In the genomic region with DNA sequence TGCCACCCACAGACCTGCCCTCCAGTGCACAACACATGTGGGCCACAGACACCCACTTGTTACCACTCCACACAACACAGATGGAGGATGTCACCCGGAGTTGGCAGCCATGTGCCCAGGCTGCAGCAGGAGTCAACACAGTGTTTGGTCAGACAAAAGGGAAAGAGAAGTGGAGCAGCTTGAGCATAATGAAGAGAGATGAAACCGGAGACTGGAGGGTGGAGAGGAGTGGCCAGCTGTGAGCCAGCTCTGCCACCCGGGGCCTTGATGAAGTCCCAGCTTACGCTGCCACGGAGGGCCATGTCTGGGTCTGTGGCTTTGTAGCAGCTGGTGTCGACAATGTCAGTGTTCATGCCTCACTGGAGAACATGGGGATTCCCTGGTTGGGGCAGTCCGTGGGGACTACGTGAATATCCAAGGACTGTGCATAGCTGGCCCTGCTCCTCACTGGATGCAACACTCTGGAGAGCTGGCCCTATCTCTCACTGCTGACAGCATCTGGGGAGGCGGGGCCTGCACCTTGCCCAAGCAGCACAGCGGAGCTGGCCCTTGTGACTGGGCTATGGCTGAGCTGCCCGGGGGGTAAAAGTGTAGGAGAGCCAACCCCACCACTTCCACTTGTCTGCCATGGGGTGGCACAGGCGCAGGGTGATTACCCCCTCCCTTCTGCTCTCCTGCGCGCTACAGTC, we compare ENCODE assay signal across 8 mouse cellular contexts.
DNase-seq lines count a peak whose midpoint lies in the region; ATAC-seq and TF ChIP-seq lines count a peak whose summit lies in the region.

No protein-coding gene starts in this region.

- no peaks in the 10 kb centered on the region for H3K9me3 ChIP-seq in heart, postnatal 0 days (replicated peaks; ENCODE audit: control insufficient read depth, low read length)
- H3K9me3 ChIP-seq in liver, embryonic 14.5 days (ENCODE audit: control insufficient read depth, low read length) = no peaks in the 10 kb centered on the region

- H3K4me2 ChIP-seq in heart, postnatal 0 days (ENCODE audit: low read depth, low read length) = peak overlapping the region; percentile 44
- H3K4me2 ChIP-seq in liver, embryonic 14.5 days (ENCODE audit: low read depth) = no peak overlapping the region

- H3K4me3 ChIP-seq in bone marrow macrophage, adult 2 months (ENCODE audit: insufficient read depth, low read length) = no peak overlapping the region
- H3K4me3 ChIP-seq in heart, postnatal 0 days (ENCODE audit: low read depth, low read length) = 0 out of 2 replicates have a peak overlapping the region, but pooled peaks have one; percentile 2
- H3K4me3 ChIP-seq in liver, embryonic 14.5 days (ENCODE audit: insufficient read depth in 1 of 2, low read depth in 2 of 2, low read length in 2 of 2) = no peak overlapping the region

- TF ChIP-seq EP300 in heart, postnatal 0 days (IDR thresholded peaks at IDR 0.05; ENCODE audit: low read depth) = no peak
- no peak for TF ChIP-seq EP300 in liver, embryonic 14.5 days (IDR thresholded peaks at IDR 0.05; ENCODE audit: low read depth)

- WGBS in heart, postnatal 0 days = 31% methylated on average over 14 of the region's 14 CpGs
- WGBS in liver, embryonic 14.5 days (ENCODE audit: insufficient replicate concordance) = 68% methylated on average over 14 of the region's 14 CpGs

- H3K4me1 ChIP-seq in bone marrow macrophage, adult 2 months (ENCODE audit: control insufficient read depth, insufficient read depth, low read length) = peaks cover 41% of the 10 kb centered on the region
- peaks cover 27% of the 10 kb centered on the region for H3K4me1 ChIP-seq in heart, postnatal 0 days (ENCODE audit: control insufficient read depth, insufficient read depth)
- no peaks in the 10 kb centered on the region for H3K4me1 ChIP-seq in liver, embryonic 14.5 days (replicated peaks; ENCODE audit: control insufficient read depth in 2 of 2, insufficient read depth in 2 of 2, low read length in 1 of 2)

- peak overlapping the region; percentile 37; the same call in 1 of the 2 replicates for H3K27ac ChIP-seq in bone marrow macrophage, adult 2 months (ENCODE audit: insufficient read depth, low read depth, low read length)
- peak overlapping the region; percentile 71 for H3K27ac ChIP-seq in heart, postnatal 0 days (ENCODE audit: low read depth)
- H3K27ac ChIP-seq in liver, embryonic 14.5 days = no peak overlapping the region

- peak; percentile 83 for ATAC-seq in heart, postnatal 0 days (ENCODE audit: insufficient read depth, low read depth)
- ATAC-seq in liver, embryonic 14.5 days (ENCODE audit: insufficient read depth) = 0 out of 2 replicates have a peak, but pooled peaks have one; percentile 15
- no peak for ATAC-seq in megakaryocyte progenitor cell, adult 5-6 weeks (replicated peaks; ENCODE audit: poor library complexity)
- no peak for ATAC-seq in inflammation-experienced regulatory T-cells, adult 6 months

- TF ChIP-seq CTCF in bone marrow macrophage, adult 2 months (IDR thresholded peaks at IDR 0.05; ENCODE audit: low read depth, low read length) = no peak
- no peak for TF ChIP-seq CTCF in heart, postnatal 0 days (IDR thresholded peaks at IDR 0.05; ENCODE audit: low read depth)
- TF ChIP-seq CTCF in liver, embryonic 14.5 days (IDR thresholded peaks at IDR 0.05; ENCODE audit: low read depth) = no peak

- no peaks in the 10 kb centered on the region for H3K36me3 ChIP-seq in heart, postnatal 0 days (replicated peaks; ENCODE audit: control insufficient read depth, insufficient read depth, low read length)
- H3K36me3 ChIP-seq in liver, embryonic 14.5 days (replicated peaks; ENCODE audit: control insufficient read depth, insufficient read depth, low read depth) = no peaks in the 10 kb centered on the region

- 0 out of 2 replicates have a peak overlapping the region, but pooled peaks have one; percentile 32 for H3K9ac ChIP-seq in heart, postnatal 0 days (replicated peaks; ENCODE audit: low read depth, low read length)
- no peak overlapping the region for H3K9ac ChIP-seq in liver, embryonic 14.5 days (replicated peaks)

- H3K27me3 ChIP-seq in heart, postnatal 0 days (ENCODE audit: control insufficient read depth, insufficient read depth, low read length) = no peaks in the 10 kb centered on the region
- H3K27me3 ChIP-seq in liver, embryonic 14.5 days (ENCODE audit: control insufficient read depth, insufficient read depth, low read length) = no peaks in the 10 kb centered on the region

- TF ChIP-seq POLR2A in bone marrow macrophage, adult 2 months (IDR thresholded peaks at IDR 0.05; ENCODE audit: borderline replicate concordance, low read depth, low read length) = no peak

- peak; percentile 16 to 44 for DNase-seq in adrenal gland, adult (ENCODE audit: inconsistent age in 2 of 2, low spot score in 1 of 2)
- DNase-seq in adrenal gland, adult 8-10 months = no peak
- no peak for DNase-seq in heart, postnatal 0 days (ENCODE audit: low spot score)
- DNase-seq in liver, embryonic 14.5 days (ENCODE audit: low read depth in 3 of 3, low spot score in 3 of 3) = no peak
- DNase-seq in MN1 (ENCODE audit: low spot score) = no peak

Comparison
In these comparisons a context has a peak if more than half of its experiments do, and no peak if none do; other contexts are left out.
1. DNase-seq: peak in adrenal gland, adult (2 of 2); none in adrenal gland, adult 8-10 months (single experiment), heart, postnatal 0 days (single experiment), liver, embryonic 14.5 days (0 of 3) and MN1 (single experiment).
2. ATAC-seq: peak in heart, postnatal 0 days (single experiment) and liver, embryonic 14.5 days (single experiment); none in megakaryocyte progenitor cell, adult 5-6 weeks (single experiment) and inflammation-experienced regulatory T-cells, adult 6 months (single experiment).